Mouse (Mus musculus): ENCODE measurements around the gene Hal.
"Not testable (repeated sequence)": the region's sequence is repeated elsewhere in the genome, so short reads cannot be mapped to it uniquely, and the experiment has no call there.

Hal gene

DNA sequence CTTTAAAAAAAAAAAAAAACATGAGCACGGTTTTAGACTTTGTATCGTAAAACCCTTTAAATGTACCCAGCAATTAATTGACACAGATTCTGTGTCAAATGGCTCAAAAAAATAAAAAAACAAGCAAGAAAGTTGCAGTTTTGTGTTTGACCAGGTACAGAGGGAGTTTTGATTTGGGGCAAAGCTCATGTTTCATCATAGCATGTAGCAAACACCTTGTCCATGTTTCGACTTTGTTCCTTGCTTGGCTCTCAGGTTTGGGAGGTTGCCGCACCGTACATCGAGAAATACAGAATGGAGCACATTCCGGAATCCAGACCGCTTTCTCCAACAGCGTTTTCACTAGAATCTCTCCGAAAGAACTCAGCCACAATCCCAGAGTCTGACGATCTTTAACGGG is 27.4 kb downstream of the Hal start:
- DNase-seq (ENCODE audit: low read depth) = no peak

DNA sequence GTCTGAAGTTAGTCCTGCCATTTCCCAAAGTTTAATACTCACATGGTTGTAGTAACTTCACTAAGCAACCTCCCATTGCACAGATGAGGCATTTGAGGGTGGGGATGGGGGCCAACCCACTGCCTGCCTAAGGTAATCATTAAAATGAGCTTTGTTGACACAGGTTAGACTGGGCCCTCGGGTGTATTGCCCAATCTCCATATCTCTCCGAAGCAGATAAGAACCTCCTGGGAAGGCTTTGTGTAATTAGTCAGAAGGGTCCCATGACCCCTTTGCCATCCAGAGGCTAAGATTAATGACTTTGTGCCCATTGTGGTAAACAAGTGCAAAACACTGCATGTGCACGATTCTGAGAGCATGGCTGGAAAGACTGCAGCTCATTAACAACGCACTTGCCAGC is 29.2 kb downstream of the Hal start:
- DNase-seq (ENCODE audit: low read depth) = no peak

DNA sequence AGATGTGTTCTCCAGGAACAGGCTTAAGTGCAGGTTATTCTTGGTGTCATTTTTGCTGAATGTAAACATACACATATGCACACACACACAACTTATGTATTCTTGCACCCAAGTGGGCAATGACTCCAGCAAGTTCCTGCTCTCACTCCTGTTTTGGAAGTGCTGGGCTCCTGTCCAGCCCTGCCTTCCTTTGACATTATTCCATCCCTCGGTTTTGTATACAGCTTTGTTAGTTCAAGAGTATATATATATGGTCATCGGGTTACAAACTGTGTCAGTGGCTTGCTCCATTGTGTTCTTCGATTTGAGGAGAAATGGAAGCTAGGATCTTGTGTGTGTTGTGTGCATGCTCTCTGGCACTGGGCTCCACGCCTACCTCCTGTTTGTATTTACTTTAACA is 29.6 kb downstream of the Hal start:
- DNase-seq (ENCODE audit: low read depth) = no peak

- DNase-seq (ENCODE audit: low read depth) = no peak
These were observed 30.1 kb downstream of the Hal start for GRCm38 (mm10) chr10:93518620-93519019.

- DNase-seq (ENCODE audit: low read depth) = no peak
These were observed 30.6 kb downstream of the Hal start for GRCm38 (mm10) chr10:93519159-93519558.

GRCm38 (mm10) chr10:93519756-93520155 is 31.2 kb downstream of the Hal start:
- no peak for DNase-seq (ENCODE audit: low read depth)

DNA sequence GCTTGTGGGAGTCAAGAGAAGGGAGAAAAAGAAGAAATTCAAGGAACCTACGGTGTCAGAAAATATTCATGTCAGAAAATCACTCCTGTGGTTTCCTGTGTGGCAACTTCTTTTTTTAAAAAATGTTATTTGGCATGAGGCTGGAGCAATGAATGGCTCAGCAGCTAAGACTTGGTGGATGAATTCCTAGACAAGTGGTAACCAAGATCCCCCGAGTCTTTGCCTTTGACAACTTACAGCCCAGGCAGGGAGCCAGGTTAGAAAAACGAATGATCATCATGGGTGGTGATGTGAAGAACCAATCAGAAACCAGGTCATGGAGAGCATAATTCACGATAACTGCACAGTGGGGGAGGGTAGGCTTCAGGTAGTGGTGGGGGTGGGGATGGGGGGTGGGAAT is 32.4 kb downstream of the Hal start:
- DNase-seq (ENCODE audit: low read depth) = peak; percentile 11

GRCm38 (mm10) chr10:93525329-93525728 is 36.8 kb downstream of the Hal start:
- no peak for DNase-seq (ENCODE audit: low read depth)

DNA sequence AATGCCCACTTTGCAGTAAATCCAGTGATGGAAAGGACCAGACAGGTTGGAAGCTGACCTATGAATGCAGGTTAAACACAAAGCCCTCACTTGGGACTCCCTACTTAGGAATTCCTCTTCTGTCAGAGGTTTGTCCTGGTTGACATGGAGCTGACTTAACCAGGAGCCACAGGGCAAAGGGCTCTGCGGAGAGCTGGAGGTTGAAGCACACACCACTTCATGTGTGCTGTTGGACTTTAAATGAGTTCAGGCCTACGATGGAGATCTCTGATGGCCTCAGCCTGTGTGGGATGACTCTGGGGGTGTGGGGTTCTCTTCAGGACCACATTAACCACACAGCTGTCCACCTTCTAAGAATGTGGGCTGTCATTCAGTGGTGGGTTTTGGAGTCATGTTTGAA is 49.7 kb downstream of the Hal start:
- no peak for DNase-seq (ENCODE audit: low read depth)

GRCm38 (mm10) chr10:93538818-93539217 is 50.2 kb downstream of the Hal start:
- DNase-seq (ENCODE audit: low read depth) = no peak

DNA sequence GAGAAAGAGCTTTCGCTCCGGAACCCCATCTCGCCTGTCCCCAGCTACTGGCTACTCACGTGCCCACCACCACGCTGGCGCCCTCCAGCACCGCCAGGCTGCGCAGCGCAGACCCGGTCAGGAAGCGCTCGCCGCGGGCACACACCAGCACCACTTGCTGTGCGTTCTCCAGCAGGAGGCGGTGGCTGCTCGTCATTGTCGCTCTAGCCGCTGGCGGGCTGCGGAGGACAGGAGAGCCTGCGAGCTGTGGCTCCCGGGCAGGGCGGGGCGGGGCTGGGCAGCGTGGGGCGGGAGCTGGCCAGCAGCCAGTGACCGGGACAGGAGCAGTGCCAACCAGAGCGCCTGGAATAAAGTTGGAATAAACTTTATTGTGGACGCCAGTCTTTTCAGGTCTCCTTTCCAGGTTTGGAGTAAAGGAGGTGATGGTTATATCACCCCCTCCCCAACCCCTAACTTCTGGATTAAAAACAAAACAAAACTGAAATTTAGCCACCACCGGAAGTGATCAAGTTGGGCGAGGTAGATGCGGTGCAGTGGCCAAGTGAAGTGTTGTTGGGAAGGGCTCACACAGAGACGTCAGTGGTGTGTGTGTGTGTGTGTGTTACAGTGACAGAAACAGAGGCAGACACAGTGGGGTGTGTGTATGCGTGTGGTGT is 51.3 kb downstream of the Hal start, which contains the start of gene Amdhd1:
TSS of gene Amdhd1 (minus strand) at position 259 of the 656 bp plus-strand sequence.
- DNase-seq (ENCODE audit: low read depth) = peak; percentile 92

GRCm38 (mm10) chr10:93540431-93541210 is 52.1 kb downstream of the Hal start, which contains the start of gene Ccdc38:
Ccdc38 (plus strand) TSS chr10:93540632.
- peak; percentile 40 for DNase-seq (ENCODE audit: low read depth)

GRCm38 (mm10) chr10:93541585-93541984 is 53.0 kb downstream of the Hal start:
- DNase-seq (ENCODE audit: low read depth) = peak; percentile 62

DNA sequence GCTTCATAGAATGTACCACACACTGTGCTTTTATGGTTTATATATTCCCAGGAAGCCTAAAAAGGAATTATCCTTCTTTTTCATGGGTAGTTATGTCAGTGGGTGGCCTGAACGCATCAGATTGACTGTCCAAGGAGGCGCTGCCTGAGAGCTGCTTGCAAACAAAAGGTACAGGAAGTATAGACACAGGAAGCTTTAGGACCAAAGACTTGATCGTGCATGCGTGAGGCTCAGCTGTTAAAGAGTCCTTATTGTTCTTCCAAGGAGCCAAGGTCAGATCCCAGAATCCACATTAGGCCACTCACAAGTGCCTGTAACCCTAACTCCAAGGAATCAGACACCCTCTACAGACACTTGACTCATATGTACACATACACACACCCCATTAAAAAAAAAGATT is 53.8 kb downstream of the Hal start:
- DNase-seq (ENCODE audit: low read depth) = no peak

DNA sequence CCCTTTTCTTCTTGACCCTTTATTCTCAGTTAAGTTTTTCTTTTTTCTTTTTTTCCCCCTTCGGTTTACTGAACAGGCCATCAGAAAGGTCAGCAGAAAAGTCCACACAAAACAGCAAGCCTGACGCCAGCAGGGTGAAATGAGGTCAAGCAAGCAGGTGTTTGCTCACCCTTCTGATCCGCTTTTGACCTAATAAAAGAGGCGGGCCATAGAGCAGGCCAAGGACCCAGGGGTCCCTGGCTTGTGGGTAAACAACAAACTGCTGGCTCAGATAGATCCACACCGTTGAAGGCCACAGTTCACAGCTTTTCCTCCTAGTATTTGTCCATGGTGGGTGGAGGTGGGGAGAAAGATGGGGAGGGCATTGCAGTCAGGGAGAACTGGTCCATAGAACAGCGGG is 54.6 kb downstream of the Hal start:
- DNase-seq (ENCODE audit: low read depth) = no peak

DNA sequence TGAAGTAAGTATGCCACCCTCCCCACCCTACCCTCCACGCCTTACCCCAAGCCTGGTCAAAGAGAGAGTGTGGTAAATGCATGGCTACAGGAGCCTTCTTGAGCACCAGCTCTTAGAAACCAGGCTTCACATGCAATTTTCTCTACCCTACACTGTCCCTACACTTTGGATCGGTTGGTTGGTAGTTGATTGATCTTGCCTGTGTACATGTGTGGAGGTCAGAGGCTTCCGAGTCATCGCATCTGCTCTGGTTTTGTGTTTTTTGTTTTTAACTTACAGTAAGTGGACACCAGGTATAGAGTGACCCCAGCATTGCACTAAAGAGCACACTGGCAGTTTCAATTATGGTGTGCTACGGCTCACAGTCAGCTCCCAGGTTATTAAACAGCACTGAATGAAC is 55.6 kb downstream of the Hal start:
- DNase-seq (ENCODE audit: low read depth) = peak; percentile 16

DNA sequence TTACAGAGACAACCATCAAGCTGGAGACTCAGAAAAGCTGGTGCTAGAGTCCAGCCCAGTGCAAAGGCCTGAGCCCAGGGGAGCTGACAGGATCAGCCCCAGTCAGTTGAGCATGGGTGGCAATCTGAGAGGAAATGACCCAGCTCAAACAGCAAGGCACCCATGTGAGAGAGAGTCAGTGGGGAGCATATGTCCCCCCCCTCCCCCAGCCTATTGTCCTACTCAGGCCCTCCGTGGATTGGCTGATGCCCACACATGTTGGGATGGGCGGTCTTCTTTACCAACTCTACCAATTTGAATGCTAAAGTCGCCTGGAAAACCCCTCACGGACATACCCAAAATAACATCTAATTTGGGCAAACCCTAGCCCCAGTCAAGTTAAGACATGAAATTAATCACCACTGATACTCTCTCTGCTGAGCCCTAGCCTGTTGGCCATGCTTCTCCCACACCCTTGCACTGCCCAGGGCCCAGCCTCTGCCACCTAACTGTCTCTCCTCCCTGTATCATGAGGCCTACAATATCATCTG is 59.2 kb downstream of the Hal start:
- no peak for DNase-seq (ENCODE audit: low read depth)

DNA sequence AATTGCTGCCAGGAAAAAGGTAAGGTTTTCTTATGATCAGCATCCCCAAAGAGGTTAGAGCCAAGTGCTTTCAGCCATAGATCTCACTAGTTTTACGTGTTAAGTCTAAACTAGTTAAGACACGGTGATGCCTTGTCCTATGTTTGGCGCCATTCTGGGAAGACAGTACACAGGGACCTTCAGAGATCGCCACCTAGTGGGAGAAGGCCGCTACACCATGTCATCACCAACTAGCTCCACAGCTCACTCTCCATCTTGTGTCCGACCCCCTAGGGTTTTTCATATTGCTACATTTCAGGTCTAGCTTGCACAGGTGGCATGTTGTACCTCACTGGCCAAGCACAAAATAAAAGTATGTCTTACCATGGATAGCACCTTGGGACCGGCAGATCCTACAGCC is 60.4 kb downstream of the Hal start:
- DNase-seq (ENCODE audit: low read depth) = peak; percentile 76

DNA sequence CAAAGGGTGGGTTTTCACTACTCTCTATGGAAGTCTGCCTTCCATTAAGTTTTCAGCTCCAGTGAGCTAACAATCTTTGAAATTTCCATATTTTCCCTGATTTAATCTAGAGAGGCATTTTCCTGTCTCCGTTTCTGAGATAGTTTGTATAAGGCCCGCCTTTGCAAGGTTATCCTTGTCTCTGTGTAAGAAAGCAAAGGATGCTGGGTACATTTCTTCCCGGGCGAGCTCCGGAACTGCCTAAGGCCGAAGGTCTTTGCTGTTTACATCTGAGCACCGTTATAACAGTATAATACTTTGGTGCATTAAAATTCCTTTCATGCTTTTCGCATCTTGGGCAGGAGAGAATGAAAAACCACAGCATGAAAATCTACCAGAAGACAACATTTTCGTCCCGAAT is 61.3 kb downstream of the Hal start:
- DNase-seq (ENCODE audit: low read depth) = no peak

- DNase-seq (ENCODE audit: low read depth) = no peak
These were observed 64.0 kb downstream of the Hal start for GRCm38 (mm10) chr10:93552596-93552995.

- not testable (repeated sequence) for DNase-seq (ENCODE audit: low read depth)
These were observed 69.4 kb downstream of the Hal start for GRCm38 (mm10) chr10:93557971-93558370.

- DNase-seq (ENCODE audit: low read depth) = peak; percentile 37
These were observed 71.2 kb downstream of the Hal start for GRCm38 (mm10) chr10:93559786-93560185.

DNA sequence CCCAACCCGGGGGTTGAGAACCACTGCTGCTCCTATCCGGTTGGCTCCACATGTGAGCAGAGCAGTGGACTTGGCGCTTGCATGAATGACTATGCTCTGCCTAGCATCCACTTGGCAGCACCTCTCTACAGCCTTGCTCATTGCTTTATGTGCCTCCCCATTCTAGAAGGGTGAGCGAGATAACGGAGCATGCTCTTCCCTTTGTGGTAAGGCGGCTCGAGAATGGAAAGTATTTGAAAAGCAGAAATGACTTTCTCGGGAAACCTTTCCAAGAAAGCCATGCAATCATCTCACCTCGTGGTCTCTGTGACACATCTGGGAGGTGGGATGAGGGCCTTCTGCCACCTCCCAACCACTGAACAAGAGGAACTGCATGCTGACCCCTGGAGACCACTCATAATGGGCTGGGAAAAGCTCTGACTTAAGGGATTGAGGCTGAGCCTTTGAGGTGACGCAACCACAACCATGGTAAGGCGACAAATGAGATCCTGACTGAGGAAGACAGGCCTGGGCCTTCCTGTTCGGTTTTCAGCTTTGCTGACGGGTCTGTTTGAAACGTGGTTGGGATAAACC is 76.0 kb downstream of the Hal start:
- no peak for DNase-seq (ENCODE audit: low read depth)

All from 416B (cell line).